Mouse (Mus musculus): ENCODE data around the gene Wdr6. TPM values are rescaled to one million over a fixed set of nuclear protein-coding genes. Genes with fewer than 3 reads are reported as not detected.

Wdr6 gene
- polyA plus RNA-seq, 1 experiment = 52.9 TPM

GRCm38 (mm10) chr9:108572321-108572720, 6.2 kb downstream of the Wdr6 start:
- peaks cover 14% of the 10 kb centered on the region for H3K36me3 ChIP-seq (ENCODE audit: control insufficient read depth, insufficient read depth)
- no peaks in the 10 kb centered on the region for H3K27me3 ChIP-seq (ENCODE audit: control insufficient read depth, insufficient read depth, insufficient read length)
- TF ChIP-seq FOSL1 (IDR thresholded peaks at IDR 0.05; ENCODE audit: insufficient read depth, low read length, poor library complexity, severe bottlenecking) (no peak), MAX (IDR thresholded peaks at IDR 0.05) (no peak), CTCF (IDR thresholded peaks at IDR 0.05; ENCODE audit: control insufficient read depth, insufficient read depth, insufficient read length) (no peak), USF1 (IDR thresholded peaks at IDR 0.05; ENCODE audit: low read depth) (no peak), MYOG (IDR thresholded peaks at IDR 0.05; ENCODE audit: control insufficient read depth, extremely low read depth, insufficient read length) (no peak), CEBPB (IDR thresholded peaks at IDR 0.05; ENCODE audit: low read depth) (no peak), MYOD1 (IDR thresholded peaks at IDR 0.05; ENCODE audit: control insufficient read depth, insufficient read length, low read depth) (no peak)
- no peak overlapping the region for H3K4me3 ChIP-seq (ENCODE audit: insufficient read depth, poor library complexity, severe bottlenecking)
- no peak overlapping the region for H3ac ChIP-seq (ENCODE audit: control insufficient read depth, insufficient read length, low read depth)
- H3K79me2 ChIP-seq (ENCODE audit: control insufficient read depth, insufficient read depth) = peaks cover 17% of the 10 kb centered on the region
- H3K79me3 ChIP-seq (ENCODE audit: low read depth) = peaks cover 6% of the 10 kb centered on the region

- Histone ChIP-seq H3K4me3 (ENCODE audit: insufficient read depth, poor library complexity, severe bottlenecking) (no peak overlapping the region), H3K79me2 (ENCODE audit: control insufficient read depth, insufficient read depth) (peaks cover 11% of the 10 kb centered on the region), H3K27me3 (ENCODE audit: control insufficient read depth, insufficient read depth, insufficient read length) (no peaks in the 10 kb centered on the region), H3K79me3 (ENCODE audit: low read depth) (peaks cover 5% of the 10 kb centered on the region), H3K36me3 (ENCODE audit: control insufficient read depth, insufficient read depth) (peaks cover 14% of the 10 kb centered on the region), H3ac (ENCODE audit: control insufficient read depth, insufficient read length, low read depth) (no peak overlapping the region)
- TF ChIP-seq USF1 (IDR thresholded peaks at IDR 0.05; ENCODE audit: low read depth) = no peak
- TF ChIP-seq CTCF (IDR thresholded peaks at IDR 0.05; ENCODE audit: control insufficient read depth, insufficient read depth, insufficient read length) = no peak
These were observed 7.1 kb downstream of the Wdr6 start for GRCm38 (mm10) chr9:108571401-108571973.

- peaks cover 11% of the 10 kb centered on the region for H3K79me2 ChIP-seq (ENCODE audit: control insufficient read depth, insufficient read depth)
- H3ac ChIP-seq (ENCODE audit: control insufficient read depth, insufficient read length, low read depth) = peak overlapping the region; percentile 73
- H3K79me3 ChIP-seq (ENCODE audit: low read depth) = peaks cover 5% of the 10 kb centered on the region
- TF ChIP-seq CTCF (IDR thresholded peaks at IDR 0.05; ENCODE audit: control insufficient read depth, insufficient read depth, insufficient read length) (peak; percentile 50), USF1 (IDR thresholded peaks at IDR 0.05; ENCODE audit: low read depth) (no peak)
- H3K36me3 ChIP-seq (ENCODE audit: control insufficient read depth, insufficient read depth) = peaks cover 17% of the 10 kb centered on the region
- H3K27me3 ChIP-seq (ENCODE audit: control insufficient read depth, insufficient read depth, insufficient read length) = no peaks in the 10 kb centered on the region
- H3K4me3 ChIP-seq (ENCODE audit: insufficient read depth, poor library complexity, severe bottlenecking) = peak overlapping the region; percentile 49
These were observed 8.2 kb downstream of the Wdr6 start for GRCm38 (mm10) chr9:108570207-108570896.

- Histone ChIP-seq H3K4me3 (ENCODE audit: insufficient read depth, poor library complexity, severe bottlenecking) (peak within 1 kb of the TSS; percentile 49), H3K27me3 (ENCODE audit: control insufficient read depth, insufficient read depth, insufficient read length) (no peaks in the 10 kb centered on the region), H3ac (ENCODE audit: control insufficient read depth, insufficient read length, low read depth) (peak within 1 kb of the TSS; percentile 73), H3K79me3 (ENCODE audit: low read depth) (peaks cover 5% of the 10 kb centered on the region), H3K36me3 (ENCODE audit: control insufficient read depth, insufficient read depth) (peaks cover 24% of the 10 kb centered on the region), H3K79me2 (ENCODE audit: control insufficient read depth, insufficient read depth) (peaks cover 11% of the 10 kb centered on the region)
- TF ChIP-seq MYOG (IDR thresholded peaks at IDR 0.05; ENCODE audit: control insufficient read depth, extremely low read depth, insufficient read length) (no peak), MAX (IDR thresholded peaks at IDR 0.05) (peak; percentile 59)
These were observed 8.9 kb downstream of the Wdr6 start, which contains the start of gene Dalrd3 for GRCm38 (mm10) chr9:108569381-108570206. TSS of gene Dalrd3 (plus strand) at chr9:108569886.

- TF ChIP-seq CEBPB (IDR thresholded peaks at IDR 0.05; ENCODE audit: low read depth) = no peak
- no peak for TF ChIP-seq USF1 (IDR thresholded peaks at IDR 0.05; ENCODE audit: low read depth)
- no peak for TF ChIP-seq MYOG (IDR thresholded peaks at IDR 0.05; ENCODE audit: control insufficient read depth, extremely low read depth, insufficient read length)
- no peak for TF ChIP-seq MYOD1 (IDR thresholded peaks at IDR 0.05; ENCODE audit: control insufficient read depth, insufficient read length, low read depth)
- no peak for TF ChIP-seq MAX (IDR thresholded peaks at IDR 0.05)
- no peak for TF ChIP-seq FOSL1 (IDR thresholded peaks at IDR 0.05; ENCODE audit: insufficient read depth, low read length, poor library complexity, severe bottlenecking)
- TF ChIP-seq CTCF (IDR thresholded peaks at IDR 0.05; ENCODE audit: control insufficient read depth, insufficient read depth, insufficient read length) = no peak
- H3K36me3 ChIP-seq (ENCODE audit: control insufficient read depth, insufficient read depth) = peaks cover 34% of the 10 kb centered on the region
- H3ac ChIP-seq (ENCODE audit: control insufficient read depth, insufficient read length, low read depth) = no peak overlapping the region
- H3K79me2 ChIP-seq (ENCODE audit: control insufficient read depth, insufficient read depth) = peaks cover 11% of the 10 kb centered on the region
- peaks cover 5% of the 10 kb centered on the region for H3K79me3 ChIP-seq (ENCODE audit: low read depth)
- H3K4me3 ChIP-seq (ENCODE audit: insufficient read depth, poor library complexity, severe bottlenecking) = no peak overlapping the region
- H3K27me3 ChIP-seq (ENCODE audit: control insufficient read depth, insufficient read depth, insufficient read length) = no peaks in the 10 kb centered on the region
These were observed 10.0 kb downstream of the Wdr6 start for GRCm38 (mm10) chr9:108568511-108568921.

Data from C2C12 (cell line).